Mouse (Mus musculus) mesoderm, embryonic 11.5 days (tissue): ENCODE results near the gene Rbm47.

Experiments
- DNase-seq: peaks from one replicate; pipeline ENCODE4 v3.0.0-alpha.2; 2012; ENCODE audit warnings: low read depth, low spot score

Rbm47 gene

GRCm38 (mm10) chr5:66165748-66166147 is 7.2 kb downstream of the Rbm47 start:
- DNase-seq: no peak

- peak; percentile 41 for DNase-seq
These were observed 16.4 kb downstream of the Rbm47 start for GRCm38 (mm10) chr5:66156431-66156962.

GRCm38 (mm10) chr5:66154616-66155015 is 18.3 kb downstream of the Rbm47 start:
- DNase-seq: no peak

- DNase-seq: no peak
These were observed 19.4 kb downstream of the Rbm47 start for GRCm38 (mm10) chr5:66153486-66153885.

- DNase-seq: no peak
These were observed 21.4 kb downstream of the Rbm47 start for GRCm38 (mm10) chr5:66151301-66152188.

- DNase-seq: peak; percentile 59
These were observed 22.1 kb downstream of the Rbm47 start for GRCm38 (mm10) chr5:66150706-66151300.

- no peak for DNase-seq
These were observed 22.7 kb downstream of the Rbm47 start for GRCm38 (mm10) chr5:66150106-66150705.

GRCm38 (mm10) chr5:66149571-66149970 is 23.3 kb downstream of the Rbm47 start:
- DNase-seq: no peak

- no peak for DNase-seq
These were observed 23.8 kb downstream of the Rbm47 start for GRCm38 (mm10) chr5:66149111-66149510.

- no peak for DNase-seq
These were observed 25.6 kb downstream of the Rbm47 start for GRCm38 (mm10) chr5:66147313-66147712.

- no peak for DNase-seq
These were observed 27.3 kb downstream of the Rbm47 start for GRCm38 (mm10) chr5:66145583-66145982.

- DNase-seq: no peak
These were observed 29.6 kb downstream of the Rbm47 start for GRCm38 (mm10) chr5:66143093-66144032.

GRCm38 (mm10) chr5:66141474-66141873 is 31.4 kb downstream of the Rbm47 start:
- DNase-seq: no peak

GRCm38 (mm10) chr5:66139634-66140295 is 33.2 kb downstream of the Rbm47 start:
- DNase-seq: no peak

- no peak for DNase-seq
These were observed 33.7 kb downstream of the Rbm47 start for GRCm38 (mm10) chr5:66139171-66139570.

- DNase-seq: no peak
These were observed 34.3 kb downstream of the Rbm47 start for GRCm38 (mm10) chr5:66138597-66138996.

- DNase-seq: no peak
These were observed 35.7 kb downstream of the Rbm47 start for GRCm38 (mm10) chr5:66137250-66137649.

- DNase-seq: no peak
These were observed 37.1 kb downstream of the Rbm47 start for GRCm38 (mm10) chr5:66135853-66136210.

GRCm38 (mm10) chr5:66135161-66135852 is 37.6 kb downstream of the Rbm47 start:
- DNase-seq: no peak

GRCm38 (mm10) chr5:66134578-66134977 is 38.3 kb downstream of the Rbm47 start:
- no peak for DNase-seq
